Mouse (Mus musculus) forebrain, embryonic 11.5 days (tissue): ENCODE measurements around the gene Galnt10. TPM values are rescaled to one million over a fixed set of nuclear protein-coding genes. Genes with fewer than 3 reads are reported as not detected.

Source experiments
- ATAC-seq: fragments of 200-750 bp; cut with Nextera tagmentation; replicated peaks from 2 replicates; pipeline ENCODE4 v1.8.0; 2017; ENCODE audit warnings: moderate TSS enrichment; ENCODE audit not compliant: low FRiP score
- DNase-seq: peaks from one replicate; pipeline ENCODE4 v3.0.0-alpha.2; 2017; ENCODE audit warnings: low spot score
- H3K27ac ChIP-seq: fragments of 300-500 bp; sonication (generic); 2 replicates; pipeline ENCODE4 v1.5.1; 2014; ENCODE audit warnings: low read depth, low read length
- H3K27me3 ChIP-seq: fragments of 300-500 bp; sonication (generic); 2 replicates; pipeline ENCODE4 v1.6.1; 2014; ENCODE audit warnings: mild to moderate bottlenecking, low read length, mixed read lengths; ENCODE audit not compliant: control insufficient read depth, insufficient read depth
- H3K36me3 ChIP-seq: fragments of 300-500 bp; sonication (generic); 2 replicates; pipeline ENCODE4 v1.6.1; 2014; ENCODE audit warnings: mild to moderate bottlenecking, low read length, moderate library complexity, mixed read lengths; ENCODE audit not compliant: control insufficient read depth, insufficient read depth
- H3K4me1 ChIP-seq: fragments of 300-500 bp; sonication (generic); replicated peaks from 2 replicates; pipeline ENCODE4 v1.6.1; 2014; ENCODE audit warnings: low read length, mixed read lengths; ENCODE audit not compliant: control insufficient read depth, insufficient read depth
- H3K4me2 ChIP-seq: fragments of 300-500 bp; sonication (generic); 2 replicates; pipeline ENCODE4 v1.6.1; 2014; ENCODE audit warnings: low read depth, mild to moderate bottlenecking, low read length, moderate library complexity, mixed read lengths; ENCODE audit not compliant: severe bottlenecking
- H3K4me3 ChIP-seq: fragments of 300-500 bp; sonication (generic); 2 replicates; pipeline ENCODE4 v1.5.1; 2014; ENCODE audit warnings: low read depth, low read length
- H3K9ac ChIP-seq: fragments of 300-500 bp; sonication (generic); 2 replicates; pipeline ENCODE4 v1.6.1; 2014; ENCODE audit warnings: low read length
- H3K9me3 ChIP-seq: fragments of 300-500 bp; sonication (generic); 2 replicates; pipeline ENCODE4 v1.6.1; 2016; ENCODE audit warnings: low read length, mixed read lengths; ENCODE audit not compliant: control insufficient read depth
- WGBS: fragments of 180-500 bp; shearing (Covaris S2); extraction: QIAGEN DNeasy Blood & Tissue Kit; methylation state at CpG from one replicate; pipeline ENCODE4 v1.1.7; 2014; 5-methylcytosine and 5-hydroxymethylcytosine counted together
- polyA plus RNA-seq: library from polyadenylated mRNA; unstranded; fragments of >200 nt; fragmentation: Nextera tagmentation; extraction: Ambion mirVana; gene quantifications from 2 replicates; pipeline ENCODE4 v1.2.1, GENCODE M21; 2014

Gene Galnt10
- polyA plus RNA-seq: 15.1 and 18.1 TPM in 2 replicates

- H3K4me3 ChIP-seq: peak within 1 kb of the TSS; percentile 72
- no peaks in the 10 kb centered on the region for H3K27me3 ChIP-seq
- no peaks in the 10 kb centered on the region; the same call in 1 of the 2 replicates for H3K36me3 ChIP-seq
- H3K27ac ChIP-seq: peak within 1 kb of the TSS; percentile 31; the same call in 1 of the 2 replicates
- DNase-seq (peak; percentile 92), ATAC-seq (peak; percentile 88)
- peak within 1 kb of the TSS; percentile 98 for H3K4me2 ChIP-seq
- peak within 1 kb of the TSS; percentile 81 for H3K9ac ChIP-seq
- peaks cover 6% of the 10 kb centered on the region; the same call in 1 of the 2 replicates for H3K4me1 ChIP-seq
- H3K9me3 ChIP-seq: no peaks in the 10 kb centered on the region
- under 1% methylated on average over 53 of the region's 60 CpGs for WGBS
Observed at GRCm38 (mm10) chr11:57645018-57645559, at the start of gene Galnt10. Gene Galnt10 (plus strand): TSS chr11:57645442.

GRCm38 (mm10) chr11:57595899-57596298 lies 49.3 kb upstream of the Galnt10 start:
- no peak for DNase-seq
- peaks cover 3% of the 10 kb centered on the region; the same call in 1 of the 2 replicates for H3K4me1 ChIP-seq
- no peaks in the 10 kb centered on the region for H3K36me3 ChIP-seq
- H3K9ac ChIP-seq: no peak overlapping the region
- no peak for ATAC-seq
- no peak overlapping the region for H3K4me2 ChIP-seq
- H3K9me3 ChIP-seq: no peaks in the 10 kb centered on the region
- WGBS: 80% methylated on average over 5 of the region's 5 CpGs
- H3K27ac ChIP-seq: no peak overlapping the region
- no peak overlapping the region for H3K4me3 ChIP-seq
- no peaks in the 10 kb centered on the region for H3K27me3 ChIP-seq

GRCm38 (mm10) chr11:57598161-57598560 lies 47.1 kb upstream of the Galnt10 start:
- DNase-seq (no peak), ATAC-seq (no peak)
- Histone ChIP-seq H3K4me3 (no peak overlapping the region), H3K36me3 (no peaks in the 10 kb centered on the region), H3K9me3 (no peaks in the 10 kb centered on the region), H3K4me1 (peaks cover 3% of the 10 kb centered on the region; the same call in 1 of the 2 replicates), H3K9ac (no peak overlapping the region), H3K27me3 (no peaks in the 10 kb centered on the region), H3K4me2 (no peak overlapping the region), H3K27ac (no peak overlapping the region)
- 85% methylated on average over 5 of the region's 5 CpGs for WGBS

GRCm38 (mm10) chr11:57599304-57599703 lies 45.9 kb upstream of the Galnt10 start:
- H3K9ac ChIP-seq: no peak overlapping the region
- no peaks in the 10 kb centered on the region; the same call in 1 of the 2 replicates for H3K27me3 ChIP-seq
- no peaks in the 10 kb centered on the region for H3K9me3 ChIP-seq
- DNase-seq (no peak), ATAC-seq (no peak)
- 49% methylated on average over 6 of the region's 6 CpGs for WGBS
- no peak overlapping the region for H3K4me2 ChIP-seq
- H3K36me3 ChIP-seq: no peaks in the 10 kb centered on the region
- no peak overlapping the region for H3K4me3 ChIP-seq
- no peak overlapping the region for H3K27ac ChIP-seq
- H3K4me1 ChIP-seq: peaks cover 3% of the 10 kb centered on the region; the same call in 1 of the 2 replicates

- WGBS: 12% methylated on average over 8 of the region's 8 CpGs
- no peak overlapping the region; the same call in 1 of the 2 replicates for H3K27ac ChIP-seq
Observed at GRCm38 (mm10) chr11:57600113-57600512, 45.1 kb upstream of the Galnt10 start.

GRCm38 (mm10) chr11:57600621-57601121 lies 44.6 kb upstream of the Galnt10 start:
- no peak for DNase-seq
- H3K4me2 ChIP-seq: no peak overlapping the region
- WGBS: 4% methylated on average over 4 of the region's 4 CpGs

More at GRCm38 (mm10) chr11:57600113-57600512, 45.1 kb upstream of the Galnt10 start:
- ATAC-seq (no peak), DNase-seq (no peak)
- Histone ChIP-seq H3K27me3 (no peaks in the 10 kb centered on the region; the same call in 1 of the 2 replicates), H3K9ac (no peak overlapping the region), H3K36me3 (no peaks in the 10 kb centered on the region), H3K4me3 (no peak overlapping the region), H3K4me1 (peaks cover 3% of the 10 kb centered on the region; the same call in 1 of the 2 replicates), H3K9me3 (no peaks in the 10 kb centered on the region), H3K4me2 (no peak overlapping the region)

GRCm38 (mm10) chr11:57601806-57602455 lies 43.3 kb upstream of the Galnt10 start:
- Histone ChIP-seq H3K27me3 (no peaks in the 10 kb centered on the region; the same call in 1 of the 2 replicates), H3K4me1 (peaks cover 6% of the 10 kb centered on the region; the same call in 1 of the 2 replicates), H3K4me3 (no peak overlapping the region), H3K27ac (no peak overlapping the region), H3K9me3 (no peaks in the 10 kb centered on the region), H3K9ac (no peak overlapping the region), H3K36me3 (no peaks in the 10 kb centered on the region), H3K4me2 (no peak overlapping the region)
- 63% methylated on average over 2 of the region's 2 CpGs for WGBS
- DNase-seq (no peak), ATAC-seq (no peak)

More at GRCm38 (mm10) chr11:57600621-57601121, 44.6 kb upstream of the Galnt10 start:
- Histone ChIP-seq H3K4me1 (peaks cover 6% of the 10 kb centered on the region; the same call in 1 of the 2 replicates), H3K9ac (no peak overlapping the region; the same call in 1 of the 2 replicates), H3K27me3 (no peaks in the 10 kb centered on the region; the same call in 1 of the 2 replicates), H3K4me3 (no peak overlapping the region), H3K27ac (peak overlapping the region; percentile 19; the same call in 1 of the 2 replicates), H3K9me3 (no peaks in the 10 kb centered on the region), H3K36me3 (no peaks in the 10 kb centered on the region)
- peak; percentile 75 for ATAC-seq

GRCm38 (mm10) chr11:57605086-57605485 lies 40.2 kb upstream of the Galnt10 start:
- Histone ChIP-seq H3K27ac (no peak overlapping the region), H3K9ac (no peak overlapping the region), H3K4me2 (no peak overlapping the region), H3K27me3 (no peaks in the 10 kb centered on the region; the same call in 1 of the 2 replicates), H3K36me3 (no peaks in the 10 kb centered on the region), H3K4me1 (peaks cover 6% of the 10 kb centered on the region; the same call in 1 of the 2 replicates), H3K9me3 (no peaks in the 10 kb centered on the region), H3K4me3 (no peak overlapping the region)
- ATAC-seq: no peak
- no peak for DNase-seq
- WGBS: 39% methylated on average over 5 of the region's 5 CpGs
